ENCODE assay signal across 9 mouse cellular contexts in the genomic region with DNA sequence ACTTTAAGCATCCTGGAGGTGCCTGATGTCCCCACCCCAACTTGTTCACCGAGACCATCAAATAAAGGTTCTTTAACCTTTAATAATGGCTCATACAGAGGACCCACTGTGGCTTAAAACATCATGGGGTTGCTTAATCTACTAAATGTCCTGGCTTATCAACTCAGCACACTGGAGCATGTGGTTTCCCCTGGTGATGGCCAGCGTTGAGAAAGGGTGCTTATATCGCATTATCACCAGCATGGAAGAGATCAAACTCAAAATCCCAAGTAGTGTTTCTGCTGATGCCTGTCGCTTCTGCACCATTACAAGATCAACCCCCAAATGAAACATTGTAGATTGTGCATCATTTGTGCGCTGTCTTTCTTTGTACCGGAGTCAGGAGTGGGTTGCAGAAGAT. TPM values are rescaled to one million over a fixed set of nuclear protein-coding genes. Genes with fewer than 3 reads are reported as not detected.
A peak's percentile ranks its signal among the peaks of the same experiment; 100 is the strongest.
DNase-seq lines count a peak whose midpoint lies in the region; ATAC-seq lines count a peak whose summit lies in the region.
"Had no signal": no experiment of that assay in that cellular context is flagged by ENCODE, and none has a peak within 500 bp of the region (broad histone marks: within the 10 kb centered on the region; RNA-seq: fewer than 3 reads in every experiment).

No protein-coding gene starts in this region.

- H3K4me1 ChIP-seq in kidney, embryonic 14.5 days (ENCODE audit: control insufficient read depth, insufficient read depth, low read length): 0 out of 2 replicates have a peak, but pooled peaks cover 5% of the 10 kb centered on the region
- peaks cover 12% of the 10 kb centered on the region for H3K4me1 ChIP-seq in hindbrain, embryonic 15.5 days (replicated peaks)
- H3K4me1 ChIP-seq in midbrain, embryonic 13.5 days (replicated peaks): peaks cover 19% of the 10 kb centered on the region

- H3K9me3 ChIP-seq in kidney, embryonic 14.5 days (ENCODE audit: control insufficient read depth, low read length): no peaks in the 10 kb centered on the region
- H3K9me3 ChIP-seq in hindbrain, embryonic 15.5 days: no peaks in the 10 kb centered on the region
- no peaks in the 10 kb centered on the region for H3K9me3 ChIP-seq in midbrain, embryonic 13.5 days

- no peak for ATAC-seq in kidney, embryonic 14.5 days (ENCODE audit: low FRiP score, low TSS enrichment)
- no peak for ATAC-seq in hindbrain, embryonic 15.5 days (ENCODE audit: low FRiP score, low read depth)
- ATAC-seq in midbrain, embryonic 13.5 days: no peak
- no peak for ATAC-seq in frontal cortex, adult (ENCODE audit: low TSS enrichment)

- intact Hi-C loops in left cerebral cortex, postnatal 14 days (cut with DNase I): no loop called here

- H3K9ac ChIP-seq in kidney, embryonic 14.5 days (ENCODE audit: low read depth, low read length): no peak overlapping the region; the same call in 1 of the 2 replicates
- no peak overlapping the region for H3K9ac ChIP-seq in hindbrain, embryonic 15.5 days
- no peak overlapping the region; the same call in 1 of the 2 replicates for H3K9ac ChIP-seq in midbrain, embryonic 13.5 days (replicated peaks)

- H3K27ac ChIP-seq in kidney, embryonic 14.5 days (ENCODE audit: low read depth, low read length): peak overlapping the region; percentile 90; the same call in 1 of the 2 replicates
- H3K27ac ChIP-seq in hindbrain, embryonic 15.5 days (replicated peaks): 0 out of 2 replicates have a peak overlapping the region, but pooled peaks have one; percentile 78
- H3K27ac ChIP-seq in midbrain, embryonic 13.5 days: peak overlapping the region; percentile 84; the same call in 1 of the 2 replicates

- peak overlapping the region; percentile 53 for H3K4me3 ChIP-seq in kidney, embryonic 14.5 days (ENCODE audit: low read length)
- peak overlapping the region; percentile 47 for H3K4me3 ChIP-seq in hindbrain, embryonic 15.5 days
- H3K4me3 ChIP-seq in midbrain, embryonic 13.5 days (replicated peaks): peak overlapping the region; percentile 63

- H3K36me3 ChIP-seq in kidney, embryonic 14.5 days (ENCODE audit: control insufficient read depth, insufficient read depth, low read length): no peaks in the 10 kb centered on the region
- H3K36me3 ChIP-seq in hindbrain, embryonic 15.5 days: no peaks in the 10 kb centered on the region
- no peaks in the 10 kb centered on the region for H3K36me3 ChIP-seq in midbrain, embryonic 13.5 days

- no peaks in the 10 kb centered on the region for H3K27me3 ChIP-seq in kidney, embryonic 14.5 days (ENCODE audit: control insufficient read depth, insufficient read depth, low read length)
- H3K27me3 ChIP-seq in hindbrain, embryonic 15.5 days: peaks cover under 1% of the 10 kb centered on the region; the same call in 1 of the 2 replicates
- H3K27me3 ChIP-seq in midbrain, embryonic 13.5 days: peaks cover 18% of the 10 kb centered on the region

- WGBS in kidney, embryonic 14.5 days: 95% methylated on average over 6 of the region's 6 CpGs
- WGBS in hindbrain, embryonic 15.5 days: 94% methylated on average over 6 of the region's 6 CpGs
- WGBS in midbrain, embryonic 13.5 days: 93% methylated on average over 6 of the region's 6 CpGs

- no peak for DNase-seq in kidney, adult 11 months
- DNase-seq in c-Kit-negative CD71-positive TER-119-positive erythroid progenitor cells, embryonic 14.5 days (ENCODE audit: low read depth, low spot score): peak; percentile 25
- DNase-seq in left cerebral cortex, postnatal 14 days (ENCODE audit: low spot score in 2 of 2): no peak
- DNase-seq in frontal cortex, postnatal 10 days (ENCODE audit: low spot score in 2 of 2): no peak
- DNase-seq: left cerebral cortex, postnatal 4 days had no signal

- H3K4me2 ChIP-seq in kidney, embryonic 14.5 days (replicated peaks; ENCODE audit: low read depth, low read length): peak overlapping the region; percentile 54
- peak overlapping the region; percentile 72 for H3K4me2 ChIP-seq in hindbrain, embryonic 15.5 days
- H3K4me2 ChIP-seq in midbrain, embryonic 13.5 days (replicated peaks): peak overlapping the region; percentile 68

RNA-seq across cellular contexts. Expression of a gene that starts 53.2 kb away (rescaled TPM):
- polyA plus RNA-seq in kidney, embryonic 14.5 days (2014; fragmentation: Nextera tagmentation; extraction: Ambion mirVana): 10.8 and 15.1 TPM in 2 replicates
- 28.8 and 42.8 TPM in 2 replicates for polyA plus RNA-seq in hindbrain, embryonic 15.5 days (2015; fragmentation: Nextera tagmentation; extraction: Ambion mirVana)
- 55.9 and 63.4 TPM in 2 replicates for polyA plus RNA-seq in midbrain, embryonic 13.5 days (2015; fragmentation: Nextera tagmentation; extraction: Ambion mirVana)
- total RNA-seq in left cerebral cortex, postnatal 14 days (2021): 10 to 100 TPM; 33.8 to 41.3 TPM
